Mouse (Mus musculus) thymus, postnatal 4 days (tissue): Measurements from ENCODE around the gene Tmem243.

Source experiments
- DNase-seq: peaks from one replicate; pipeline ENCODE4 v3.0.0; 2021

Tmem243 gene

DNA sequence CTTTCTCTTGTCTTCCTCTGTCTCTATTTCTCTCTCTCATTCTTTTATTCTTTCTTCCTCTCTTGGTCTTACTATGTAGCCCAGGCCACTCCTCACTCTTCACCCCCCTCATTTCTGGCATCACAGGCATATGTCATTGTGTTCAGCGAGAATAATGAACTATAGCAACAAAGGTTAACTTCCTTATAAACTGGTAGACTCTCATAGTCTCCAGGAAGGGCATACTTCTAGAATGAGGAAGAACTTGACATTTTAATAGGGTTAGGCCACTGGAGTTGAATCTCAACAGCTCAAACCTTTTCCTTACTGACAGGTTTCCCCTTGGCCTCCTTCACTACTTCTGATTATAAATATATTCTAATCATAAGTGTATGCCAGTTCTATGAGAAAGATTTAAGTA, 86.0 kb downstream of the Tmem243 start:
- DNase-seq: no peak
